Mouse (Mus musculus) testis, adult 10 weeks (tissue): ENCODE data around the gene Gm4559. TPM values are rescaled to one million over a fixed set of nuclear protein-coding genes. Genes with fewer than 3 reads are reported as not detected.

ENCODE experiments used
- polyA plus RNA-seq: library from polyadenylated mRNA; stranded (reverse); fragments of 350-450 nt; fragmentation: Illumina TruSeq; extraction: RNeasy Lipid Tissue Mini Kit (QIAGEN cat#74804); gene quantifications from one replicate; pipeline ENCODE4 v1.2.3, GENCODE M21; 2014; ENCODE audit warnings: low read depth, low replicate concordance

Gene Gm4559
- not detected for polyA plus RNA-seq

GRCm38 (mm10) chr7:142274263-142274662, at the start of gene Gm4559:
Gene Gm4559, minus strand, starts transcription at chr7:142274363.

GRCm38 (mm10) chr7:142303249-142303648, 29.1 kb upstream of the Gm4559 start, which contains the start of gene Krtap5-4:
Gene Krtap5-4, plus strand, starts transcription at chr7:142303549.

GRCm38 (mm10) chr7:142297018-142297417, 22.9 kb upstream of the Gm4559 start, which contains the start of gene Krtap5-1:
Gene Krtap5-1, minus strand, starts transcription at chr7:142297118.

GRCm38 (mm10) chr7:142258254-142258653, 15.9 kb downstream of the Gm4559 start, which contains the start of gene Gm2431:
Gene Gm2431, minus strand, starts transcription at chr7:142258354.

GRCm38 (mm10) chr7:142240978-142241377, 33.2 kb downstream of the Gm4559 start, which contains the start of gene Gm40460:
Gene Gm40460, minus strand, starts transcription at chr7:142241078.

GRCm38 (mm10) chr7:142229871-142230270, 44.3 kb downstream of the Gm4559 start, which contains the start of gene Krtap5-5:
Gene Krtap5-5, minus strand, starts transcription at chr7:142229971.

Other genes starting within 250 kb of the Gm4559 start
- gene Mob2, start 213.3 kb downstream of the Gm4559 start, polyA plus RNA-seq: 5.6 TPM
- 0.04 TPM for gene Dusp8, start 178.5 kb downstream of the Gm4559 start, polyA plus RNA-seq
- gene Gm45618, start 153.6 kb downstream of the Gm4559 start, polyA plus RNA-seq: not detected
- gene Gm39115, start 138.3 kb downstream of the Gm4559 start, polyA plus RNA-seq: not detected
- gene Gm45337, start 129.8 kb downstream of the Gm4559 start, polyA plus RNA-seq: not detected
- gene Gm29735, start 117.2 kb downstream of the Gm4559 start, polyA plus RNA-seq: not detected
- gene Gm4553, start 108.6 kb downstream of the Gm4559 start, polyA plus RNA-seq: not detected
- not detected for gene Krtap5-2, start 98.4 kb downstream of the Gm4559 start, polyA plus RNA-seq
- not detected for gene Gm10153, start 84.0 kb downstream of the Gm4559 start, polyA plus RNA-seq
- not detected for gene Krtap5-3, start 73.0 kb downstream of the Gm4559 start, polyA plus RNA-seq
- not detected for gene Gm7579, start 62.5 kb downstream of the Gm4559 start, polyA plus RNA-seq
- not detected for gene Krtap5-5, start 44.4 kb downstream of the Gm4559 start, polyA plus RNA-seq
- not detected for gene Gm40460, start 33.3 kb downstream of the Gm4559 start, polyA plus RNA-seq
- gene Gm2431, start 16.0 kb downstream of the Gm4559 start, polyA plus RNA-seq: not detected
- gene Krtap5-1, start 22.8 kb upstream of the Gm4559 start, polyA plus RNA-seq: not detected
- gene Krtap5-4, start 29.2 kb upstream of the Gm4559 start, polyA plus RNA-seq: not detected
- gene Ifitm10, start 99.4 kb upstream of the Gm4559 start, polyA plus RNA-seq: not detected
- not detected for gene Gm49369, start 108.3 kb upstream of the Gm4559 start, polyA plus RNA-seq
- 11.5 TPM for gene Ctsd, start 113.7 kb upstream of the Gm4559 start, polyA plus RNA-seq
- not detected for gene Syt8, start 160.5 kb upstream of the Gm4559 start, polyA plus RNA-seq
- not detected for gene Tnni2, start 167.4 kb upstream of the Gm4559 start, polyA plus RNA-seq
- gene Lsp1, start 186.4 kb upstream of the Gm4559 start, polyA plus RNA-seq: 0.60 TPM
- not detected for gene Tnnt3, start 224.5 kb upstream of the Gm4559 start, polyA plus RNA-seq